Mouse (Mus musculus): ENCODE data around the gene Prep.

GRCm38 (mm10) chr10:45210201-45210600, 143.2 kb downstream of the Prep start:
- TF ChIP-seq CTCF (IDR thresholded peaks at IDR 0.05; ENCODE audit: control insufficient read depth, insufficient read depth, low read length) (no peak), POLR2A (IDR thresholded peaks at IDR 0.05; ENCODE audit: borderline replicate concordance, control insufficient read depth, low read depth, low read length) (no peak)

Data from bone marrow, adult 2 months (tissue).